Mouse (Mus musculus) B cell, adult 62 days (primary cell): Measurements from ENCODE around the gene Tmem184b. TPM values are rescaled to one million over a fixed set of nuclear protein-coding genes. Genes with fewer than 3 reads are reported as not detected.

Experiments
- total RNA-seq: library from RNA; stranded (reverse); gene quantifications from 4 replicates; pipeline ENCODE4 v1.2.4, GENCODE M21; 2023

Gene Tmem184b
- total RNA-seq, result 36.7 to 44.2 TPM (median 38.3 TPM) in 4 replicates

GRCm38 (mm10) chr15:79402836-79403762, at the start of gene Tmem184b:
Gene Tmem184b (minus strand): TSS chr15:79403569.

GRCm38 (mm10) chr15:79346051-79346793, 57.1 kb downstream of the Tmem184b start, which contains the start of gene Maff:
Gene Maff (plus strand): TSS chr15:79346621.

DNA sequence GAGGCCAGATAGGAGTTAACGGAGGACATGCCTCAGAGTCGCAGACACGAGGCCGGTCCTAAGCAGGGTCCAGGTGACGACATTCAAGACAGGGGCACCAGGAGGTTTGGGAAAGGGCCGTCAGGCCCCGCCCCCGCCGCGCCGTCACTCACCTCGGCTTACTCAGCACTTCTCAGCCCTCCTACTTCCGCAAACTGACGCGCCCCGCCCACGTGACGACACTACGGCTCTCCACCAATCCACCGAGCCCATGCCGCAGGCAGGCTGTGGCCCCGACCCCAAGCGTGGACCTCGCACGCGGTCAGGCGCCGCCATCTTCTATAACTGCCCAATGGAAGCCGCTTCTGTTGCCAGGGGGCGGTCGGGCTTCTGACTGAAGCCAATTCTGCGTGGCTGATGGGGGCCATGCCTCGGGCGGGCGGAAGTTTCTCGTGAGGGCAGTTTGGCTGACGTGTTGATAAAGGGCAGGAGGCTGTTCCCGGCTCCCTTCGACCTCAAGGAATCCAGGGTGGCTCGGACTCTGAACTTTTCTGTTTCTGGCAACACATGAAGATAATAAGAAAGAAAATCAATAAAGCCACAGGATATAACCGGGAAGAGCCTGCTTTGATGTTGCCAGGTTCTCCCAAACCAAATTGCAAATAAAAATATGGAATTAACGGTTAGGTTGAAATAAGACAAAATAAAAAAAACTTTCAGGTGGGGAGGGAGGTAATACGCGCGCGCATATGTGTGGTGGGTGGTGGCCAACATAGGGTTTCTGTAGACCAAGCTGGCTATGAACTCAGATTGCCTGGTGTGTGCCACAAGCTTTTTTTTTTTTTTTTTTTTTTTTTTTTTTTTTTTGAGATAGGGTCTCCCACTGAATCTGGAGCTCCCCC, 75.1 kb downstream of the Tmem184b start, which contains the start of gene Pla2g6:
TSS of gene Pla2g6 (minus strand) at position 333 of the 881 bp plus-strand sequence.

Other genes starting within 250 kb of the Tmem184b start
- not detected in 4 replicates for gene Sox10, start 238.3 kb downstream of the Tmem184b start, total RNA-seq
- 34.2 to 40.6 TPM (median 37.6 TPM) in 4 replicates for gene Pick1, start 174.4 kb downstream of the Tmem184b start, total RNA-seq
- 0.51 to 3.3 TPM (median 1.1 TPM) in 4 replicates for gene Gm49486, start 174.2 kb downstream of the Tmem184b start, total RNA-seq
- not detected in 4 replicates for gene Slc16a8, start 148.8 kb downstream of the Tmem184b start, total RNA-seq
- gene Baiap2l2, start 118.0 kb downstream of the Tmem184b start, total RNA-seq, result not detected in 4 replicates
- gene Pla2g6, start 75.2 kb downstream of the Tmem184b start, total RNA-seq, result 13.4 to 16.9 TPM (median 15.6 TPM) in 4 replicates
- gene Maff, start 56.9 kb downstream of the Tmem184b start, total RNA-seq, result 91.7 to 120 TPM (median 98.1 TPM) in 4 replicates
- 41.3 to 53.2 TPM (median 43.4 TPM) in 4 replicates for gene Csnk1e, start 52.0 kb upstream of the Tmem184b start, total RNA-seq
- not detected in 4 replicates for gene Kcnj4, start 101.7 kb upstream of the Tmem184b start, total RNA-seq
- gene Kdelr3, start 112.8 kb upstream of the Tmem184b start, total RNA-seq, result not detected in 4 replicates
- 407 to 417 TPM (median 412 TPM) in 4 replicates for gene Ddx17, start 143.2 kb upstream of the Tmem184b start, total RNA-seq
- not detected in 4 replicates for gene Dmc1, start 201.5 kb upstream of the Tmem184b start, total RNA-seq